Mouse (Mus musculus) midbrain, embryonic 16.5 days (tissue): Measurements from ENCODE around the gene Pld6. TPM values are rescaled to one million over a fixed set of nuclear protein-coding genes. Genes with fewer than 3 reads are reported as not detected.

Experiments used
- polyA plus RNA-seq: library from polyadenylated mRNA; unstranded; fragments of >200 nt; fragmentation: Nextera tagmentation; extraction: Ambion mirVana; gene quantifications from 2 replicates; pipeline ENCODE4 v1.2.1, GENCODE M21; 2015

Gene Pld6
- polyA plus RNA-seq, 1 experiment from 2014 or later = 19.4 TPM

Other genes with a start within 250 kb of the Pld6 start
- gene Nlrp3, start 246.1 kb downstream of the Pld6 start, polyA plus RNA-seq = 0.09 and 0.34 TPM in 2 replicates
- not detected in 2 replicates for gene Olfr222, start 211.4 kb downstream of the Pld6 start, polyA plus RNA-seq
- not detected in 2 replicates for gene Olfr223, start 194.4 kb downstream of the Pld6 start, polyA plus RNA-seq
- gene Mprip, start 126.3 kb downstream of the Pld6 start, polyA plus RNA-seq = 35.8 and 39.2 TPM in 2 replicates
- 45.2 and 48.2 TPM in 2 replicates for gene Flcn, start 22.4 kb upstream of the Pld6 start, polyA plus RNA-seq
- gene Nt5m, start 51.8 kb upstream of the Pld6 start, polyA plus RNA-seq = 68.5 and 75.8 TPM in 2 replicates
- gene Cops3, start 52.2 kb upstream of the Pld6 start, polyA plus RNA-seq = 174 and 180 TPM in 2 replicates
- gene Med9, start 160.6 kb upstream of the Pld6 start, polyA plus RNA-seq = 30.7 and 33.4 TPM in 2 replicates
- gene Rasd1, start 177.3 kb upstream of the Pld6 start, polyA plus RNA-seq = 1.7 and 2.5 TPM in 2 replicates